Mouse (Mus musculus): ENCODE results near the gene Fhl3. TPM values are rescaled to one million over a fixed set of nuclear protein-coding genes. Genes with fewer than 3 reads are reported as not detected.
"Not testable (repeated sequence)": the region's sequence is repeated elsewhere in the genome, so short reads cannot be mapped to it uniquely, and the experiment has no call there.

Gene Fhl3
- polyA plus RNA-seq, 1 experiment = 5.8 TPM

- TF ChIP-seq CTCF (IDR thresholded peaks at IDR 0.05; ENCODE audit: borderline replicate concordance, extremely low read depth, insufficient read depth, insufficient read length) = no peak
- no peak for TF ChIP-seq POLR2A (IDR thresholded peaks at IDR 0.05; ENCODE audit: borderline replicate concordance, extremely low read depth, insufficient read depth, insufficient read length, poor library complexity, severe bottlenecking)
- peak; percentile 74 for DNase-seq (ENCODE audit: low read depth)
Measured at GRCm38 (mm10) chr4:124703881-124704796, 3.6 kb downstream of the Fhl3 start.

- TF ChIP-seq POLR2A (IDR thresholded peaks at IDR 0.05; ENCODE audit: borderline replicate concordance, extremely low read depth, insufficient read depth, insufficient read length, poor library complexity, severe bottlenecking) (no peak), CTCF (IDR thresholded peaks at IDR 0.05; ENCODE audit: borderline replicate concordance, extremely low read depth, insufficient read depth, insufficient read length) (no peak)
- peak; percentile 46 for DNase-seq (ENCODE audit: low read depth)
Measured at GRCm38 (mm10) chr4:124704797-124705474, 4.4 kb downstream of the Fhl3 start.

- DNase-seq (ENCODE audit: low read depth) = no peak
- no peak for TF ChIP-seq POLR2A (IDR thresholded peaks at IDR 0.05; ENCODE audit: borderline replicate concordance, extremely low read depth, insufficient read depth, insufficient read length, poor library complexity, severe bottlenecking)
- TF ChIP-seq CTCF (IDR thresholded peaks at IDR 0.05; ENCODE audit: borderline replicate concordance, extremely low read depth, insufficient read depth, insufficient read length) = no peak
Measured at GRCm38 (mm10) chr4:124705661-124706269, 5.3 kb downstream of the Fhl3 start.

DNA sequence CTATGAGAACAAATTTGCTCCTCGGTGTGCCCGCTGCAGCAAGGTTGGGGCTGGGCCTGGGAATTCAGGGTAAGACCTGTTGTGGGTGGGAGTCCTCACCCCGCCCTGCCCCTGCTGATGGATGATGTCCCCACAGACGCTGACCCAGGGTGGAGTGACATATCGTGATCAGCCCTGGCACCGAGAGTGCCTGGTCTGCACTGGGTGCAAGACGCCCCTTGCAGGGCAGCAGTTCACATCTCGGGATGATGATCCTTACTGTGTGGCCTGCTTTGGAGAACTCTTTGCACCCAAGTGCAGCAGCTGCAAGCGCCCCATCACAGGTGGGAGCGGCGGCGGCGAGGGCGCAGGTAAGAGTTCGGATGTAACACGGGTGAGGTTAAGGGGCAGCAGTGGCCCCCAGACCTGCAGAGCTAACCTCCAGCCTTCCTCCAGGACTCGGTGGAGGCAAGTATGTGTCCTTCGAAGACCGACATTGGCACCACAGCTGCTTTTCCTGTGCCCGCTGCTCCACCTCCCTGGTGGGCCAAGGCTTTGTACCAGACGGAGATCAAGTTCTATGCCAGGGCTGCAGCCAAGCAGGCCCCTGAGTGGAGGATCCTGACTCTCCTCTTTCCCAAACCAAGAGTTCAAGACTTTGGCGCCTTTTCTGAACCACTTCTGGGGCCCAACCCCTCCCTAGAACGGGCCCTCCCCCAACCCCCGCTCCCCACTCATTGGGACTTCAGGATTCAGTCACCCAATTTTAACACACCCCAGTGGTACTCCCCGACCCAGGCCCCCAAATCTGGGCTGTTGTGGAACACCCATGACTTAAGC, 7.1 kb downstream of the Fhl3 start:
- not testable (repeated sequence) for DNase-seq (ENCODE audit: low read depth)

- DNase-seq (ENCODE audit: low read depth) = not testable (repeated sequence)
Measured at GRCm38 (mm10) chr4:124708200-124708517, 7.7 kb downstream of the Fhl3 start.

DNA sequence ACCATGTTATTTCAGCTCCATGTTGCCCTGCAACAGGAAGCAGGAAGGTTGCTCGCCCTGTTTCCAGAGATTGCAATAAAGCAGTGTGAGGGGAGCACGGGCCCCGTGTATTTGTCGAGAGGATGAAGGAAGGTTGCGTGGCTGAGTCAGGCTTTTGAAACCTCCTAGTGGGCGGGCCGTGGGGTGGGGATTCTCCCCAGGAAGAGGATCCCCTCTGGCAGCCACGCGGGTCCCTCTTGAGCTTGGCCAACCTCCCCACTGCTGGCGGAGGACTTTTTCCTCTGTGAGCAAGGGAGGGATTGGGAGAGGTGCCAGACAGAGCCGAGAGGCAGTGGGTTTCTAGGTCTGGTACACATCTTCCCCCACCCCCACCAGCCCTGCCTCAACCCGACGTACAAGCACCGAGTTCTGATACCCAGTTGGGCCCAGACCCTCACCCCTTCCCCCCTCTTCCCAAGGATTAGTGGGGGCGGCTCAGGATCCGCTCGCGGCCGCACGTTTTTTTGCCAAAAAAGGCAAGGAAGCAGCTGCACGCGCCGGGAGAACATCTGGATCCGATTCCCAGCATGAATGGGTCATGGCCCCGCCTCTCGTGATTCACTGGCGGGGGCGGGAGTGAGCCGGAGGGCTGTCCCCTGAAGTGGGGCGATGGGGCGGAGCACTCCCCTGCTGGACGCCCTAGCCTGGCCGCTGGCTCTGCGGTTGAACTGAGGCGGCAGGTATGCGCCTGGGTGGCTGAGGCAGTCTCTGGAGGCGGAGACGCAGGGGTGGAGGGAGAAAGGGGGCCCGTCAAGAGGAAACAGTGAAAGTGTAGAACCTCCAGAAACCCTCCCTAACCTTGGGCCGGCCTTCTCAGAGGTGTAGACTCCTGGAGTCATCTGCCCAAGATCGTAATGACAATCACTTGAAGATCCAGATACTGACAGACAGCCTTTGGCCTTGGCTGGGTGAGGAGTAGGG, 8.3 kb downstream of the Fhl3 start:
- DNase-seq (ENCODE audit: low read depth) = peak; percentile 74
- TF ChIP-seq CTCF (IDR thresholded peaks at IDR 0.05; ENCODE audit: borderline replicate concordance, extremely low read depth, insufficient read depth, insufficient read length) (no peak), POLR2A (IDR thresholded peaks at IDR 0.05; ENCODE audit: borderline replicate concordance, extremely low read depth, insufficient read depth, insufficient read length, poor library complexity, severe bottlenecking) (no peak)

DNA sequence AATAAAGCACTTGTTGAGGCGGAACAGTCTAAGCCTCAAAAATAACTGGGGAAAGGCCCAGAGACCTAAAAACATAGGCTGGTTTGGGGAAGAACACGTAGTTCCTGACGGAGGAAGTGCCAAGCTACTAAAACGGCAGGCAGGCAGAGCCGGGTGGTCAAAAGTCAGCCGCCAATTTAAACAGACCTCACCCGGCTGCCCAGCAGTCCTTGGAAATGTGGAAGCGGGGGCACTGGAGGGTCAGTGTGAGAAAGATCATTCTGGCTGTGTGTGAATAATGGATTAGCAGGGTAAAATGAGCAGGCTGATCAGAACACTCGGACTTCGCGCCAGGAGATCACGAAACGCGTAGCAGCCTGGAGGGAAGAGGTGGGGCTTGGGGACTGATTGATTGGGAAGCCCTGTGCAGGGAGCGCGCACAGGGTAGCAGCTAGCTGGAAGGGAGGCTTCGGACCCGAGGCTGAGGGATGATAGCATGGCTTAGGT, 9.5 kb downstream of the Fhl3 start:
- TF ChIP-seq POLR2A (IDR thresholded peaks at IDR 0.05; ENCODE audit: borderline replicate concordance, extremely low read depth, insufficient read depth, insufficient read length, poor library complexity, severe bottlenecking) (no peak), CTCF (IDR thresholded peaks at IDR 0.05; ENCODE audit: borderline replicate concordance, extremely low read depth, insufficient read depth, insufficient read length) (no peak)
- DNase-seq (ENCODE audit: low read depth) = no peak

GRCm38 (mm10) chr4:124710776-124711291, 10.3 kb downstream of the Fhl3 start:
- DNase-seq (ENCODE audit: low read depth) = peak; percentile 72
- peak; percentile 64; the same call in 1 of the 2 replicates for TF ChIP-seq CTCF (IDR thresholded peaks at IDR 0.05; ENCODE audit: borderline replicate concordance, extremely low read depth, insufficient read depth, insufficient read length)
- TF ChIP-seq POLR2A (IDR thresholded peaks at IDR 0.05; ENCODE audit: borderline replicate concordance, extremely low read depth, insufficient read depth, insufficient read length, poor library complexity, severe bottlenecking) = no peak

DNA sequence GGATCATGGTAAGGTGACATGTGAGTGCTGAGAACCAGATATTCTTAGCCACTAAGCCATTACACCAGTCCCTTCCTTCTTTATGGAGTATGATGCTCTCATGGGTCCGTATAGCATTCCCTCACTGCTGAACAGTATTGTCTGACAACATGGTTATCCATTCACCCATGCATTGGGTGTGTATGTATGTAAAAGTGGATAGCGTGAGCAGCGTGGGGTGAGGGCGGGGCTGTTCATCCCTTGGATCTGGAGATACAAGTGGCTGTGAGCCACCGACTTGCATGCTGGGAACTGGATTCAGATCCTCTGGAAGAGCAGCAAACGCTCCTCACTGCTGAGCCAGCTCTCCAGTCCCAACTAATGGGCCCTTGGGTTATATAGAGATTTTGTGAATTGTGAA, 12.1 kb downstream of the Fhl3 start:
- TF ChIP-seq CTCF (IDR thresholded peaks at IDR 0.05; ENCODE audit: borderline replicate concordance, extremely low read depth, insufficient read depth, insufficient read length) (no peak), POLR2A (IDR thresholded peaks at IDR 0.05; ENCODE audit: borderline replicate concordance, extremely low read depth, insufficient read depth, insufficient read length, poor library complexity, severe bottlenecking) (no peak)
- no peak for DNase-seq (ENCODE audit: low read depth)

DNA sequence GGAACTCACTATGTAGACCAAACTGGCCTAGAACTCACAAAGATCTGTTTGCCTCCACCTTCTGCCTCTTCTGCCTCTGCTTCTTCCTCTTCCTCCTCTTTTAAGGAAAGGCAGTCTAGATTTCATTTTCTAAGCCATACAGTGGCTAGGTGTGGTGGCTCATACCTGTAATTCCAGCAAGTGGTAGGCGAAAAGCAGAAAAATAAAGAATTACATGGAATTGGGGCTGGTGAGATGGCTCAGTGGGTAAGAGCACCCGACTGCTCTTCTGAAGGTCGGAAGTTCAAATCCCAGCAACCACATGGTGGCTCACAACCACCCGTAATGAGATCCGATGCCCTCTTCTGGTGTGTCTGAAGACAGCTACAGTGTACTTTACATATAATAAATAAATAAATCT, 13.3 kb downstream of the Fhl3 start:
- DNase-seq (ENCODE audit: low read depth) = not testable (repeated sequence)

All from brain, embryonic 14.5 days (tissue).